Mouse (Mus musculus) liver, adult 2 months (tissue): ENCODE results near the gene Pogk. TPM values are rescaled to one million over a fixed set of nuclear protein-coding genes. Genes with fewer than 3 reads are reported as not detected.

Experiments
- DNase-seq: peaks from one replicate; pipeline ENCODE4 v3.0.0-alpha.2; 2011; ENCODE audit warnings: low read depth, low spot score; ENCODE audit errors: extremely low read depth
- H3K27ac ChIP-seq: fragments of 200-500 bp; replicated peaks from 2 replicates; pipeline ENCODE4 v1.5.1; 2012; ENCODE audit warnings: low read depth, mild to moderate bottlenecking, control low read depth, inconsistent platforms, low read length; ENCODE audit not compliant: insufficient read depth
- H3K27me3 ChIP-seq: fragments of 200-500 bp; 2 replicates; pipeline ENCODE4 v1.6.1; 2012; ENCODE audit warnings: mild to moderate bottlenecking, moderate library complexity, low read length, inconsistent platforms; ENCODE audit not compliant: control insufficient read depth, insufficient read depth
- H3K36me3 ChIP-seq: fragments of 200-500 bp; 2 replicates; pipeline ENCODE4 v1.6.1; 2012; ENCODE audit warnings: low read length, inconsistent platforms; ENCODE audit not compliant: control insufficient read depth, insufficient read depth
- H3K4me1 ChIP-seq: fragments of 200-500 bp; 2 replicates; pipeline ENCODE4 v1.6.1; 2011; ENCODE audit warnings: low read length; ENCODE audit not compliant: control insufficient read depth, insufficient read depth
- H3K4me3 ChIP-seq: fragments of 200-500 bp; 2 replicates; pipeline ENCODE4 v1.5.1; 2011; ENCODE audit warnings: low read depth, mild to moderate bottlenecking, control low read depth, low read length, moderate library complexity; ENCODE audit not compliant: insufficient read depth
- H3K79me2 ChIP-seq: fragments of 200-500 bp; 2 replicates; pipeline ENCODE4 v1.6.1; 2012; ENCODE audit warnings: inconsistent platforms, mild to moderate bottlenecking, low read length, moderate library complexity; ENCODE audit not compliant: control insufficient read depth, insufficient read depth
- H3K9ac ChIP-seq: fragments of 200-500 bp; 2 replicates; pipeline ENCODE4 v1.6.1; 2012; ENCODE audit warnings: low read depth, mild to moderate bottlenecking, control low read depth, inconsistent platforms, low read length
- CTCF ChIP-seq: fragments of 200-500 bp; IDR thresholded peaks from 2 replicates; pipeline ENCODE4 v1.5.1; 2011; ENCODE audit warnings: low read depth, low read length, control low read depth
- POLR2A ChIP-seq: fragments of 200-500 bp; IDR thresholded peaks from 2 replicates; pipeline ENCODE4 v1.6.1; 2011; ENCODE audit warnings: low read length, control low read depth; ENCODE audit not compliant: insufficient read depth; ENCODE audit errors: extremely low read depth
- WGBS: fragments of 180-500 bp; shearing (Covaris S2); methylation state at CpG from one replicate; pipeline ENCODE4 v1.1.7; 2018; 5-methylcytosine and 5-hydroxymethylcytosine counted together
- polyA plus RNA-seq: library from polyadenylated mRNA; depleted of rRNA; stranded (reverse); fragments of >200 nt; gene quantifications from 2 replicates; pipeline ENCODE4 v1.2.3, GENCODE M21; 2012
- total RNA-seq: library from RNA; depleted of rRNA; stranded (reverse); fragments of >200 nt; gene quantifications from 2 replicates; pipeline ENCODE4 v1.2.3, GENCODE M21; 2014

Pogk gene
- total and polyA plus RNA-seq, 2 experiments = 1.8 TPM

DNA sequence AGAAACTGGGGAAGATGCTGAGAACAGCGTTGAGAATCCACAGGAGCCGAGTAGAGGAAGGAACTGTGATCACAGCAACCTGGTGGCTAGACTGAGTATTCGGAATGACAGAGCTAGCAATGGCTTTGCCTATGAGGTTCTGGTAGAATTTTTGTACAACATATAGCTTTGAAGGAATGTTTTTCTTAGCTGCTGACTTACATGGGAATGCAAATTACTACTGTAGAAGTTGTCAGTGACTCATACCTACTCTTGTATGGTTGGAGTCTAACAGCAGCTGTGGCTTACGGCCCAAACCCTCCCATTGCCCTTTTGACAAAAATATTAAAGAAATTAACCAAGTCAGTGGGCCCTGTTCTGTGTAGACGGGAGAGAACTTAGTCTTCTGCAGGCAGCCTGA, 14.0 kb downstream of the Pogk start:
- peaks cover 27% of the 10 kb centered on the region for H3K36me3 ChIP-seq
- H3K79me2 ChIP-seq = no peaks in the 10 kb centered on the region

DNA sequence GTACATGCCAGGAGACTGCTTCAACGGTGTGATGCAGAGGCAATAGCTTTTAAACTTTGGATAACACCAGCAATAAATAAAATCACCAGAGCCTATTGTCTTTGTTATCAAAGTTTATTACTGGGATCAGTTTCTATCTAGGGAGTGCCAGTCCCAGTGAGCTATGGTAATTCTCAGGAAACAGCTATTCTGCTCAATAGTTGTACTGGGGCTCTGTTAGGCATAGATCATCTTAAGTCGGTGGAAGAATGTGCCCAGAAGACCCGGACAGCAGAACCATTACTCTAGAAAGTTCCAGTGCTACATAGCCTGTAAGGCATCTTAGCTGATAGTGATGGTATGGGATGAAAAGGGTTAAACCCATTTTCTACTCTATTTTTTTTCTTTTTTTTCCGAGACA, 14.9 kb downstream of the Pogk start:
- 80% methylated on average over 4 of the region's 4 CpGs for WGBS

More for the DNA sequence above, 14.0 kb downstream of the Pogk start:
- no peak for DNase-seq
- Histone ChIP-seq H3K27me3 (no peaks in the 10 kb centered on the region), H3K4me1 (no peaks in the 10 kb centered on the region), H3K27ac (no peak overlapping the region), H3K4me3 (no peak overlapping the region), H3K9ac (no peak overlapping the region)
- TF ChIP-seq POLR2A (no peak), CTCF (no peak)
- 91% methylated on average over 5 of the region's 5 CpGs for WGBS

DNA sequence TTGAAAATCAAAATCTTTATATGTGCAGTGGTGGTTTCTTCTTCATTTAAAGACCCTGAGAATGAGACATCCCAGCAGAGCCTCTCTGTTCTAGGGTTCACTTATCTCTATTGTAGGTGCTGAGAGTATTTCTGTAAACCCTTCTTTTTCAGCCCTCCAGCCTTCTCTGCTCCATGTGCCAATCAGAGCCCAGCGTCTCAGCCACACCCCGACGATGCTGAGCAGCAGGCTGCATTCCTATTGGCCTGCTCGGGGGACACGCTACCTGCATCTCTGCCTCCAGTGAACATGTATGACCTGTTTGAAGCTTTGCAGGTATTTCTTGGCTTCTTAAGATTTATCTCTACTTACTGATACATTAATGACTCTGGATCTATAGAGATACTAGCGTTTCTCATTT, 18.0 kb downstream of the Pogk start:
- H3K79me2 ChIP-seq = no peaks in the 10 kb centered on the region
- H3K27ac ChIP-seq = no peak overlapping the region
- H3K4me1 ChIP-seq = no peaks in the 10 kb centered on the region
- 97% methylated on average over 6 of the region's 6 CpGs for WGBS
- H3K27me3 ChIP-seq = no peaks in the 10 kb centered on the region
- no peak overlapping the region for H3K4me3 ChIP-seq
- DNase-seq = no peak
- H3K36me3 ChIP-seq = peaks cover 46% of the 10 kb centered on the region
- no peak overlapping the region for H3K9ac ChIP-seq
- no peak for TF ChIP-seq CTCF
- no peak for TF ChIP-seq POLR2A

More for the DNA sequence above, 14.9 kb downstream of the Pogk start:
- DNase-seq = no peak
- H3K36me3 ChIP-seq = peaks cover 29% of the 10 kb centered on the region
- H3K79me2 ChIP-seq = no peaks in the 10 kb centered on the region
- H3K27me3 ChIP-seq = no peaks in the 10 kb centered on the region
- no peaks in the 10 kb centered on the region for H3K4me1 ChIP-seq
- no peak overlapping the region for H3K4me3 ChIP-seq
- no peak overlapping the region for H3K27ac ChIP-seq
- no peak overlapping the region for H3K9ac ChIP-seq
- TF ChIP-seq POLR2A (no peak), CTCF (no peak)

DNA sequence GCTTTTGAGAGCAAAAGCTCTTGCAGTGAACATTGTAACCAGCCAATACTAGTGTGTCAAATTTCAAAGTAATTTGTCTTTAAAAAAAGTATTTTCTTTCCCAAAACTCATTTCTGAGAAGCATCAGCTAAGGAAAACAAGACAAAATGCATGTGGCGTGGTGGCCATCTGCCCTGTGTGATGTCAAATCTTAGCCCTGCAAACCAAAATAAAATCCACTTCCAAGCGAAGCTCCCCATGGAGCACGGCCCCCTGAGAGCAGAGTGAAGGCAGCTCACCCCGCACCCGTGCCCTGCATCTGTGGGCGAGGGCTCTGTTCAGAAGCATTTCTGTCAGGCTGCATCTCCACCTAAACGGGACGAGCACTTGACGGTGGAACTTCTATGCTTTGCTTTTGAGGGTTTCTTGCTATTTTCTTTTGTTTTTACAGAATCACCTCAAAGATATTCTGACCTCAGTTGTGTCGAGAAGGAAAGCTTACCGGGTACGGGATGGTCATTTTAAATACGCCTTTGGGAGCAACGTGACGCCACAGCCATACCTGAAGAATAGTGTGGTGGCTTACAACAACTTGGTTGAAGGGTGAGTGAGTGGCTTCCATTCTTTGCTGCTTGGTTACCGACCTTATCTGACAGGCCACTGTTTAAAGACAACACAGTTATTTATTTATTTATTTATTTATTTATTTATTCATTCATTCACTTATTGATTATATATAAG, 20.1 kb downstream of the Pogk start:
- Histone ChIP-seq H3K27me3 (no peaks in the 10 kb centered on the region), H3K36me3 (peaks cover 52% of the 10 kb centered on the region), H3K79me2 (no peaks in the 10 kb centered on the region), H3K9ac (no peak overlapping the region), H3K27ac (no peak overlapping the region), H3K4me3 (no peak overlapping the region), H3K4me1 (no peaks in the 10 kb centered on the region)
- TF ChIP-seq CTCF = no peak
- no peak for TF ChIP-seq POLR2A
- no peak for DNase-seq
- WGBS = 96% methylated on average over 16 of the region's 16 CpGs

DNA sequence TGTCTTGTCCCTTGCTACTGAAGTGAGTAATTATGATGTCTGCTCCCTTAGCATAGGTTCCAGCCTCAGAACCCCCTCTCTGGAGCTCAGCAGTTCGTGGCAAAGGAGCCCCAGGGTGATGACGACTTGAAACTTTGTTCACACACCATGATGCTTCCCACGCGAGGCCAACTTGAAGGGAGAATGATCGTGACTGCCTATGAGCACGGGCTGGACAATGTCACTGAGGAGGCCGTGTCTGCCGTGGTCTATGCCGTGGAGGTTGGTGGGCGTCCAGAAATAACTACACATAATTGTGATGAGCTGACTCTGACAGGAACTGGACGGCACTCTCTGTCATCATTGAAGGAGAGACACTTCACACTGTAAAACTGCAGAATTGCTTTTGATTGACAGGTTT, 21.2 kb downstream of the Pogk start:
- Histone ChIP-seq H3K27ac (no peak overlapping the region), H3K9ac (no peak overlapping the region), H3K79me2 (no peaks in the 10 kb centered on the region), H3K36me3 (peaks cover 53% of the 10 kb centered on the region), H3K4me3 (no peak overlapping the region), H3K4me1 (no peaks in the 10 kb centered on the region), H3K27me3 (no peaks in the 10 kb centered on the region)
- TF ChIP-seq POLR2A = no peak
- no peak for TF ChIP-seq CTCF
- DNase-seq = no peak
- 94% methylated on average over 11 of the region's 11 CpGs for WGBS

DNA sequence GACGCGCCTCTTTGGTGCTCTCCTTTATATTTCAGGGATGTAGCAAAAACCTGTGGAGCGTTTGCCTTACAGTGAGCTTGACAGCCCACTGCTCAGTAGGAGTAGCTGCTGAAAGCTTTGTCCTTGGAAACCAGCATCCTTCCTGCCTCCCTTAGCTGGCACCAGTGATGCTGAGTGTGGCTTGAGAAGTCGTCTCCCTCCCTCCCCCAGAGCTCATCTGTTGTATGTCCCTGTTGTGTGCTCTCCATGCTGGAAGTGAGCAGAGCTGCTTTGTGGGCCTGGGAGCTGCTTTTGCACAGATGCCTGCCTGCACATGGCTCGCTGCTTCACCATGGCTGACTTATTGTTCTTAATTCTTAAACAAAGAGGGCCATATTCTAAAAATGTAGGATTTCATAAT, 24.2 kb downstream of the Pogk start:
- Histone ChIP-seq H3K4me3 (no peak overlapping the region), H3K27ac (no peak overlapping the region), H3K4me1 (0 out of 2 replicates have a peak, but pooled peaks cover 4% of the 10 kb centered on the region), H3K79me2 (peaks cover 2% of the 10 kb centered on the region; the same call in 1 of the 2 replicates), H3K27me3 (no peaks in the 10 kb centered on the region), H3K9ac (no peak overlapping the region), H3K36me3 (peaks cover 36% of the 10 kb centered on the region)
- no peak for TF ChIP-seq CTCF
- no peak for TF ChIP-seq POLR2A
- no peak for DNase-seq
- WGBS = 94% methylated on average over 5 of the region's 5 CpGs
